ENCODE assay signal across 18 mouse cellular contexts in genomic region chr4:28190861-28191260, GRCm38 (mm10).
"Had no signal": no experiment of that assay in that cellular context is flagged by ENCODE, and none has a peak within 500 bp of the region (broad histone marks: within the 10 kb centered on the region; RNA-seq: fewer than 3 reads in every experiment).

No protein-coding gene starts in this region.

- H3K9ac ChIP-seq: kidney, embryonic 15.5 days; liver, embryonic 13.5 days; stomach, embryonic 15.5 days had no signal

- H3K9me3 ChIP-seq: kidney, embryonic 15.5 days; liver, embryonic 13.5 days; stomach, embryonic 15.5 days had no signal

- H3K4me1 ChIP-seq: kidney, embryonic 15.5 days; liver, embryonic 13.5 days; stomach, embryonic 15.5 days had no signal

- H3K36me3 ChIP-seq: kidney, embryonic 15.5 days; liver, embryonic 13.5 days; stomach, embryonic 15.5 days had no signal

- H3K4me2 ChIP-seq: kidney, embryonic 15.5 days; liver, embryonic 13.5 days; stomach, embryonic 15.5 days had no signal

- H3K27me3 ChIP-seq: kidney, embryonic 15.5 days; liver, embryonic 13.5 days; stomach, embryonic 15.5 days had no signal

- H3K4me3 ChIP-seq: kidney, embryonic 15.5 days; left cerebral cortex, adult 2 months; liver, embryonic 13.5 days; myocyte; stomach, embryonic 15.5 days had no signal

- ATAC-seq: midbrain, embryonic 16.5 days had no signal

- H3K27ac ChIP-seq: kidney, embryonic 15.5 days; left cerebral cortex, adult 2 months; liver, embryonic 13.5 days; stomach, embryonic 15.5 days had no signal

- DNase-seq: kidney, adult 11 months; kidney, adult 8-10 months; kidney, postnatal 10 days; kidney, postnatal 36 days; layer of hippocampus, postnatal 36 days; liver, embryonic 13.5 days; lung, adult 2 months; lung, postnatal 14 days; lung, postnatal 4 days; right cerebral cortex, adult 18-20 months; right cerebral cortex, postnatal 14 days; right cerebral cortex, postnatal 4 days; thymus, postnatal 25 days had no signal
